Mouse (Mus musculus): ENCODE measurements at regions not wholly inside any gene's neighbourhood (a gene's known extent, or its start where the extent isn't known, plus 50 kb on each side); places are given as distances from the start of the nearest gene placed in this dataset.

DNA sequence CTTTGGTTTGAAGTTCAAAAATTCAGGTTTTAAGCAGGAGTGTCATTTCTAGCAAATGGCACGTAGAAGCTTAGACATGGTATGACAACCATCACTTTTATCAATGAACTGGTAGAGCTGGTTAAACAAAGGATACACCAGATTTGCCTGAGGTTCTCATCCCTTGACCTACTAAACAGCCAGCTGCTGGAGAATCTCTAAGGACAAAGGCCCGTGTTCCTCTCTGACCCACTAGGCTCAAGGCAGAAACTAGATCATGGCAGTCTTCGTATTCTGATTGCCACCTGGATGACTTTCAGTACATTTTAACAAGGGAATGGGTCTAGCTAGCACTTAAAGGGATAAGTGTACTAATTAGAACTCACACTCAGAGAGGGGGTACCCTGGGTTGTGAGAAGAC, 155.2 kb upstream of the Bcl6 start:
- H3K36me3 ChIP-seq (ENCODE audit: control insufficient read depth, insufficient read depth, low read length): no peaks in the 10 kb centered on the region
- DNase-seq (ENCODE audit: low spot score) (no peak), ATAC-seq (ENCODE audit: low FRiP score, low TSS enrichment) (no peak)
- H3K4me1 ChIP-seq (replicated peaks; ENCODE audit: control insufficient read depth, insufficient read depth): no peaks in the 10 kb centered on the region
- no peak overlapping the region for H3K27ac ChIP-seq (replicated peaks)
- no peak overlapping the region for H3K9ac ChIP-seq (ENCODE audit: low read length)
- H3K4me3 ChIP-seq (ENCODE audit: low read depth, low read length): no peak overlapping the region
- H3K4me2 ChIP-seq (replicated peaks; ENCODE audit: low read depth): no peak overlapping the region
- H3K27me3 ChIP-seq (ENCODE audit: control insufficient read depth, insufficient read depth, low read length): no peaks in the 10 kb centered on the region
- H3K9me3 ChIP-seq (ENCODE audit: control insufficient read depth, low read length): no peaks in the 10 kb centered on the region
- TF ChIP-seq CTCF (IDR thresholded peaks at IDR 0.05; ENCODE audit: low read depth) (no peak), EP300 (optimal IDR thresholded peaks at IDR 0.05) (no peak)
- WGBS: 88% methylated on average over 3 of the region's 3 CpGs

DNA sequence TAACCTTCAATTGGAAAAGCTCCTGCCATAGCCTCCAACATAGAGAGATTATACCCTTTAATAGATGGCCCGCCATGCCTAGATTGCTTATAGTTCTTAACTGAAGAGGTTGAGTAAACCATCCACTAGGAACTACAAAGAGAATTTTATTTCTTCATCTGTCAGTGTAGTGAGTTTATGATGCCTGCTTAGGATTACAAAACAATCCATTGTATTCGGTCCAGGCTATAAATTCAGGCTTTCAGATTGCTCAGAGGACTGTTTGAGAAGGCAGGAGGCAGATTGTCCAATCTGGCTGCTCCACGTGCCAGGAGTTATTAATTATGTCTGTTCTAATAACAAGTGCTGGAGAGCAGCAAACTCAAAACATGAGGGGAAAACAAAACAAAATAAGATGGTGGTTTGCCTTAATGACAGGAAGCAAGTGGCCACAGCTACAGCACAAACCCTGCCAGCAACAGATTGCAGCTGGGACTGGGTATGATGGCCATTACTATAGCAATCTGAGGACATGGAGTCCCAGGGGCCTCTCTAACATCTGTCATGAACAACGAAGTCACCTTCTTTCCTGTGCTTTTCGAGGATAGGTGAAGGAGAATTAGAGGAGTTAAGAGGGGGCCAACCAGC, 154.4 kb upstream of the Bcl6 start:
- Histone ChIP-seq H3K4me2 (replicated peaks; ENCODE audit: low read depth) (no peak overlapping the region), H3K9me3 (ENCODE audit: control insufficient read depth, low read length) (no peaks in the 10 kb centered on the region), H3K27ac (replicated peaks) (no peak overlapping the region), H3K4me1 (replicated peaks; ENCODE audit: control insufficient read depth, insufficient read depth) (no peaks in the 10 kb centered on the region), H3K36me3 (ENCODE audit: control insufficient read depth, insufficient read depth, low read length) (no peaks in the 10 kb centered on the region), H3K4me3 (ENCODE audit: low read depth, low read length) (no peak overlapping the region), H3K27me3 (ENCODE audit: control insufficient read depth, insufficient read depth, low read length) (no peaks in the 10 kb centered on the region), H3K9ac (ENCODE audit: low read length) (no peak overlapping the region)
- TF ChIP-seq CTCF (IDR thresholded peaks at IDR 0.05; ENCODE audit: low read depth): no peak
- TF ChIP-seq EP300 (optimal IDR thresholded peaks at IDR 0.05): no peak
- no peak for ATAC-seq (ENCODE audit: low FRiP score, low TSS enrichment)
- WGBS: 54% methylated on average over 5 of the region's 5 CpGs
- no peak for DNase-seq (ENCODE audit: low spot score)

DNA sequence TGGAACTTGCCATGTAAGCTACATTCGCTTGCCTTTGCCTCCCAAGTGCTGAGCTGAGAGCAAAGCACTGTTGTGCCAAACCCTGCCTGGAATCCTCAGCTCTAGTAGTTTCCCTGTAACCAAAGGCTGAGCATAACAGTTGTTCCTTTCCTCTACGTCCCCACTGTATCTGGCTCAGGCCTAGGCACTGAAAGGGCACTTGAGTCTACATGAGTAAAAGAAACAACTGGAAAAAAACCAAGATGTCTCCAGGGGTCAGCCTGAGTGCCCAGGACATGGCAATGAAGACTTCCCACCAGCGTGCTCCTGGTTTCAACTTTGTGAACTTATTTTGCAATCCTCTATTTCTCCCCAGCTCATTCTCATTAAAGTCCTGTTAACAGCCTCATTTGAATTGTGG, 150.5 kb upstream of the Bcl6 start:
- TF ChIP-seq CTCF (IDR thresholded peaks at IDR 0.05; ENCODE audit: low read depth) (no peak), EP300 (optimal IDR thresholded peaks at IDR 0.05) (no peak)
- H3K4me3 ChIP-seq (ENCODE audit: low read depth, low read length): no peak overlapping the region
- no peaks in the 10 kb centered on the region for H3K9me3 ChIP-seq (ENCODE audit: control insufficient read depth, low read length)
- H3K9ac ChIP-seq (ENCODE audit: low read length): no peak overlapping the region
- no peaks in the 10 kb centered on the region for H3K36me3 ChIP-seq (ENCODE audit: control insufficient read depth, insufficient read depth, low read length)
- H3K27me3 ChIP-seq (ENCODE audit: control insufficient read depth, insufficient read depth, low read length): no peaks in the 10 kb centered on the region
- DNase-seq (ENCODE audit: low spot score) (no peak), ATAC-seq (ENCODE audit: low FRiP score, low TSS enrichment) (no peak)
- H3K4me2 ChIP-seq (replicated peaks; ENCODE audit: low read depth): no peak overlapping the region
- WGBS: 90% methylated on average over 3 of the region's 3 CpGs
- H3K4me1 ChIP-seq (replicated peaks; ENCODE audit: control insufficient read depth, insufficient read depth): no peaks in the 10 kb centered on the region
- H3K27ac ChIP-seq (replicated peaks): no peak overlapping the region

DNA sequence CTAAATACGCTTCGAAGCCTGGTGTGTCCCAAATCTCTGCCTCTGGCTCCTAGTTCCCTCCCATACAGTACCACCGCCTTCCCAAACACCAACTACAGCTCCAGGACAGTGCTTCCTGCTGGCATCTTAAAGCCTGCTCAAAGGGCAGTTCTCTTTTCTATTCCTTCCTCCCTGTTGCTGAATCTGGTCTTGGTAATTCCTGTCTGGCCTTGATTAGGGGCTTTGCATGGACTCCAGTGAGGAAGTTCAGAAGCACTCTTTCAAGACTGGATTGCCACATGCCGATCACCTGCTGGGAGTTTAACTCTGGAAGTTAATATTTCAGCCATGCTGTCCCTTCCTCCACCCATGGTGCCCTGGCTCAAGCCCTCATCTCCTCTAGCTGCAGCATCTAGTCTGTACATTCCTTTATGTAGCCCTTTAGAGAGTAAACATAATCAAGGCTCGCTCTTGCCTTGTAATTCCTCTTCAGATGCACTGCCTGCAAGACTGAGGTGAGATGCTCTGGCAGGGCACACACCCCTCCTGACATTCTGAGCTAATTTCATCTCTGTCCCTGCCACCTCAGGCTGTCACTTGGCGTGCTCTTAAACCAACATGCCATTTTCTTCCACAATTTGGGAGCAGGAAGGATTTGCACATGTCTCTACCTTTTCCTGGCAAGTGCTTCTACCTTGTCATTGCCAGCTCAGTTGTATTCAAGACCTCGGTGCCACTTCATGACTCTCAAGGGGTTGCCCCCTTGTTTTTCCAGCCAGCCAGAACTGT, 148.8 kb upstream of the Bcl6 start:
- 88% methylated on average over 7 of the region's 7 CpGs for WGBS

DNA sequence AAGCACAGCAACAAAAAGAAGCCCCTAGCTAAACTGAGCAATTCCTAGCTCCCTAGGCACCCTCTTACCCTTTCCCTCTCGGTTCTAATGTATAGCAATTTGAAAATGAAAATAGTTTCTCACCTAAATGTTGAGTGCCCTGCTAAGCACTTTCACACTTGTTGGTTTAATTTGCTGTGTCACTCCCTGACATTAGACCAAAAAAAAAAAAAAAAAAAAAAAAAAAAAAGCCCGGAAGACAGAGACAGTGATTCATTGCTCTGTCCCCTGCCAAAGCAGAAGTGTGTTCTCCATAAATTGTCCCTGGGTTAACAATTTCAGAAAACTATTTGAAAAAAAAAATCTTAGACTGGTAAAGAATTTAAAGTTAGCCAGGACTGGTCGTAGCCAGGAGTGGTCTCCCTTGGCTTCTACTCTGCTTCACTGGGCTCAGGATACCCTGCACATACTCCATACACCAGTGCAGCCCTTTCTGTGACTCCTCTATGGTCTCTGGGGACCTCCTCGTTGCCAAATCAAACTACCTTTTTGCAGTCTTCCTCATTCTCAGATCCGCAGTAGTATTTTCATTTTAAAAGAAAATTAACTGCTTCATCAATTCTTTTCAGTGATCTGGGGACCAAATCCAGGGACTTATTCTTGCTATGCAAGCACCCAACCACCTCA, 148.0 kb upstream of the Bcl6 start:
- DNase-seq (ENCODE audit: low spot score): no peak
- H3K36me3 ChIP-seq (ENCODE audit: control insufficient read depth, insufficient read depth, low read length): no peaks in the 10 kb centered on the region
- TF ChIP-seq CTCF (IDR thresholded peaks at IDR 0.05; ENCODE audit: low read depth) (no peak), EP300 (optimal IDR thresholded peaks at IDR 0.05) (no peak)
- ATAC-seq (ENCODE audit: low FRiP score, low TSS enrichment): no peak
- no peaks in the 10 kb centered on the region for H3K4me1 ChIP-seq (replicated peaks; ENCODE audit: control insufficient read depth, insufficient read depth)
- no peaks in the 10 kb centered on the region for H3K27me3 ChIP-seq (ENCODE audit: control insufficient read depth, insufficient read depth, low read length)
- no peak overlapping the region for H3K4me2 ChIP-seq (replicated peaks; ENCODE audit: low read depth)
- no peak overlapping the region for H3K9ac ChIP-seq (ENCODE audit: low read length)
- H3K27ac ChIP-seq (replicated peaks): no peak overlapping the region
- H3K9me3 ChIP-seq (ENCODE audit: control insufficient read depth, low read length): no peaks in the 10 kb centered on the region
- H3K4me3 ChIP-seq (ENCODE audit: low read depth, low read length): no peak overlapping the region
- WGBS: 66% methylated on average over 5 of the region's 5 CpGs

More for the DNA sequence above, 148.8 kb upstream of the Bcl6 start:
- no peaks in the 10 kb centered on the region for H3K4me1 ChIP-seq (replicated peaks; ENCODE audit: control insufficient read depth, insufficient read depth)
- ATAC-seq (ENCODE audit: low FRiP score, low TSS enrichment) (no peak), DNase-seq (ENCODE audit: low spot score) (no peak)
- H3K27me3 ChIP-seq (ENCODE audit: control insufficient read depth, insufficient read depth, low read length): no peaks in the 10 kb centered on the region
- no peaks in the 10 kb centered on the region for H3K36me3 ChIP-seq (ENCODE audit: control insufficient read depth, insufficient read depth, low read length)
- TF ChIP-seq CTCF (IDR thresholded peaks at IDR 0.05; ENCODE audit: low read depth) (no peak), EP300 (optimal IDR thresholded peaks at IDR 0.05) (no peak)
- no peak overlapping the region for H3K4me2 ChIP-seq (replicated peaks; ENCODE audit: low read depth)
- no peaks in the 10 kb centered on the region for H3K9me3 ChIP-seq (ENCODE audit: control insufficient read depth, low read length)
- no peak overlapping the region for H3K4me3 ChIP-seq (ENCODE audit: low read depth, low read length)
- no peak overlapping the region for H3K9ac ChIP-seq (ENCODE audit: low read length)
- H3K27ac ChIP-seq (replicated peaks): no peak overlapping the region

DNA sequence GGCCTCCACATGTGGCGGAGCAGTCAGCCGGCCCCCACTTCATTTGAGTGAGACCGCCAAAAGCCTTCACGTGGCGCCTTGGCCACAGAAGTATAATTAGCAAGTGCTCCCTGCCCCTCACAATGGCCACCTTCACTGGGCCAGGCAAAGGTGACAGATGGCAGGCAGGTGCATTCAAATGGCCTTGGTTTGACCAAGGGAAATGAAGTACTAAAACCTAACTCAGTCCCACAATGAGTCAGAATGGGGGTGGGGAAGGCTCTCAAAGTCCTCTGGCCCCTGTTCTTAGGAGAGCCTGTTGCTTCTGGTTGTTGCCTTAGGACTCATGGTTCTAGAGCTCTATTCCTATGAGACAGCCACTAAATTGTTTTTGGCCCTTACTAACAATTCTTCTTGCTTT, 147.2 kb upstream of the Bcl6 start:
- DNase-seq (ENCODE audit: low spot score) (no peak), ATAC-seq (ENCODE audit: low FRiP score, low TSS enrichment) (no peak)
- 98% methylated on average over 5 of the region's 5 CpGs for WGBS

More for the DNA sequence above, 147.2 kb upstream of the Bcl6 start:
- Histone ChIP-seq H3K27me3 (ENCODE audit: control insufficient read depth, insufficient read depth, low read length) (no peaks in the 10 kb centered on the region), H3K4me2 (replicated peaks; ENCODE audit: low read depth) (no peak overlapping the region), H3K9me3 (ENCODE audit: control insufficient read depth, low read length) (no peaks in the 10 kb centered on the region), H3K36me3 (ENCODE audit: control insufficient read depth, insufficient read depth, low read length) (no peaks in the 10 kb centered on the region), H3K27ac (replicated peaks) (no peak overlapping the region), H3K4me1 (replicated peaks; ENCODE audit: control insufficient read depth, insufficient read depth) (no peaks in the 10 kb centered on the region), H3K9ac (ENCODE audit: low read length) (no peak overlapping the region), H3K4me3 (ENCODE audit: low read depth, low read length) (no peak overlapping the region)
- TF ChIP-seq EP300 (optimal IDR thresholded peaks at IDR 0.05): no peak
- TF ChIP-seq CTCF (IDR thresholded peaks at IDR 0.05; ENCODE audit: low read depth): no peak

All from stomach, postnatal 0 days (tissue).